Mouse (Mus musculus): ENCODE measurements at regions not wholly inside any gene's neighbourhood (a gene's known extent, or its start where the extent isn't known, plus 50 kb on each side); places are given as distances from the start of the nearest gene placed in this dataset.

GRCm38 (mm10) chr6:140222534-140223324, 181.5 kb upstream of the Plcz1 start:
- TF ChIP-seq CHD2 (IDR thresholded peaks at IDR 0.05; ENCODE audit: low read depth, low read length) (no peak), ZNF384 (IDR thresholded peaks at IDR 0.05; ENCODE audit: low read depth, low read length) (no peak), HCFC1 (IDR thresholded peaks at IDR 0.05; ENCODE audit: borderline replicate concordance, insufficient read depth, low read length) (no peak), MAFK (IDR thresholded peaks at IDR 0.05; ENCODE audit: insufficient read depth, low read depth, low read length) (no peak), ZC3H11A (IDR thresholded peaks at IDR 0.05; ENCODE audit: borderline replicate concordance, low read depth, low read length) (no peak)
